Mouse (Mus musculus): ENCODE data around the gene Nfx1. TPM values are rescaled to one million over a fixed set of nuclear protein-coding genes. Genes with fewer than 3 reads are reported as not detected.
A peak's percentile ranks its signal among the peaks of the same experiment; 100 is the strongest.

The Nfx1 gene
- total RNA-seq, 1 experiment from 2014 or later = 63.1 TPM

- DNase-seq = peak; percentile 58
Measured at GRCm38 (mm10) chr4:41047524-41048271, 77.0 kb downstream of the Nfx1 start, which contains the start of gene Aqp7. Gene Aqp7, minus strand, starts transcription at chr4:41048139.

- no peak for DNase-seq
Measured at GRCm38 (mm10) chr4:41048926-41049325, 78.2 kb downstream of the Nfx1 start.

GRCm38 (mm10) chr4:41050726-41051675 lies 80.3 kb downstream of the Nfx1 start:
- DNase-seq = peak; percentile 90

GRCm38 (mm10) chr4:41051781-41052180 lies 81.1 kb downstream of the Nfx1 start:
- DNase-seq = no peak

- DNase-seq = peak; percentile 42
Measured at GRCm38 (mm10) chr4:41055111-41055510, 84.4 kb downstream of the Nfx1 start.

- DNase-seq = no peak
Measured at GRCm38 (mm10) chr4:41056253-41056652, 85.5 kb downstream of the Nfx1 start.

GRCm38 (mm10) chr4:41056742-41057332 lies 86.1 kb downstream of the Nfx1 start:
- DNase-seq = no peak

GRCm38 (mm10) chr4:41057361-41057760 lies 86.7 kb downstream of the Nfx1 start:
- DNase-seq = no peak

- no peak for DNase-seq
Measured at GRCm38 (mm10) chr4:41063351-41063750, 92.6 kb downstream of the Nfx1 start.

- peak; percentile 49 for DNase-seq
Measured at GRCm38 (mm10) chr4:41063894-41064673, 93.4 kb downstream of the Nfx1 start.

- no peak for DNase-seq
Measured at GRCm38 (mm10) chr4:41065196-41065595, 94.5 kb downstream of the Nfx1 start.

GRCm38 (mm10) chr4:41071500-41072429 lies 101.1 kb downstream of the Nfx1 start:
- DNase-seq = no peak

- DNase-seq = no peak
Measured at GRCm38 (mm10) chr4:41073008-41073817, 102.5 kb downstream of the Nfx1 start.

GRCm38 (mm10) chr4:41074461-41074860 lies 103.8 kb downstream of the Nfx1 start:
- DNase-seq = peak; percentile 46

Small RNA genes lying within 50 kb of the gene (microRNA-seq; reads per million reads assigned to microRNA genes)
- 0 to 1.7 reads per million in 2 experiments for gene Mir3094

Other genes with a start within 250 kb of the Nfx1 start
- 287 and 409 TPM in 2 replicates for gene Dnaja1, start 248.8 kb upstream of the Nfx1 start, total RNA-seq (2021)
- gene Smu1, start 213.0 kb upstream of the Nfx1 start, total RNA-seq (2021) = 55.8 and 62.3 TPM in 2 replicates
- gene B4galt1, start 116.9 kb upstream of the Nfx1 start, total RNA-seq (2021) = 69.4 and 70.5 TPM in 2 replicates
- gene Spink4, start 50.9 kb upstream of the Nfx1 start, total RNA-seq (2021) = 2.3 and 2.8 TPM in 2 replicates
- 247 and 248 TPM in 2 replicates for gene Bag1, start 22.6 kb upstream of the Nfx1 start, total RNA-seq (2021)
- gene Chmp5, start 22.5 kb upstream of the Nfx1 start, total RNA-seq (2021) = 74.8 and 78.5 TPM in 2 replicates
- gene Aqp7, start 77.2 kb downstream of the Nfx1 start, total RNA-seq (2021) = 62.7 and 67.7 TPM in 2 replicates
- gene Aqp3, start 127.3 kb downstream of the Nfx1 start, total RNA-seq (2021) = 2.7 TPM in 1 of 2 replicates, not detected in the other
- gene Nol6, start 153.5 kb downstream of the Nfx1 start, total RNA-seq (2021) = 45.2 and 49.5 TPM in 2 replicates
- 102 and 113 TPM in 2 replicates for gene Ube2r2, start 164.8 kb downstream of the Nfx1 start, total RNA-seq (2021)